Mouse (Mus musculus) lung, embryonic 15.5 days (tissue): ENCODE measurements around the gene Brox. TPM values are rescaled to one million over a fixed set of nuclear protein-coding genes. Genes with fewer than 3 reads are reported as not detected.
A peak's percentile ranks its signal among the peaks of the same experiment; 100 is the strongest.

Source experiments
- ATAC-seq: fragments of 200-750 bp; cut with Nextera tagmentation; 2 replicates; pipeline ENCODE4 v1.8.0; 2017; ENCODE audit warnings: moderate number of reproducible peaks, borderline replicate concordance; ENCODE audit not compliant: low FRiP score, low TSS enrichment; ENCODE audit errors: extremely low read depth
- H3K27ac ChIP-seq: fragments of 300-500 bp; sonication (generic); 2 replicates; pipeline ENCODE4 v1.5.1; 2015; ENCODE audit warnings: moderate library complexity, mild to moderate bottlenecking, inconsistent platforms
- H3K27me3 ChIP-seq: fragments of 300-500 bp; sonication (generic); 2 replicates; pipeline ENCODE4 v1.6.1; 2015; ENCODE audit warnings: inconsistent platforms
- H3K36me3 ChIP-seq: fragments of 300-500 bp; sonication (generic); 2 replicates; pipeline ENCODE4 v1.6.1; 2015; ENCODE audit warnings: inconsistent platforms
- H3K4me1 ChIP-seq: fragments of 300-500 bp; sonication (generic); 2 replicates; pipeline ENCODE4 v1.6.1; 2015; ENCODE audit warnings: inconsistent platforms
- H3K4me2 ChIP-seq: fragments of 300-500 bp; sonication (generic); 2 replicates; pipeline ENCODE4 v1.6.1; 2015; ENCODE audit warnings: inconsistent platforms, mild to moderate bottlenecking, moderate library complexity
- H3K4me3 ChIP-seq: fragments of 300-500 bp; sonication (generic); 2 replicates; pipeline ENCODE4 v1.5.1; 2015; ENCODE audit warnings: mild to moderate bottlenecking, inconsistent platforms
- H3K9ac ChIP-seq: fragments of 300-500 bp; sonication (generic); 2 replicates; pipeline ENCODE4 v1.6.1; 2015; ENCODE audit warnings: inconsistent platforms
- H3K9me3 ChIP-seq: fragments of 300-500 bp; sonication (generic); 2 replicates; pipeline ENCODE4 v1.6.1; 2016; ENCODE audit warnings: inconsistent platforms
- WGBS: fragments of 180-500 bp; shearing (Covaris S2); methylation state at CpG from one replicate; pipeline ENCODE4 v1.1.7; 2015; 5-methylcytosine and 5-hydroxymethylcytosine counted together
- polyA plus RNA-seq: library from polyadenylated mRNA; unstranded; fragments of >200 nt; fragmentation: Nextera tagmentation; extraction: Ambion mirVana; gene quantifications from 2 replicates; pipeline ENCODE4 v1.2.1, GENCODE M21; 2015

Gene Brox
- polyA plus RNA-seq, 1 experiment from 2014 or later: 44.5 TPM

GRCm38 (mm10) chr1:183308476-183308875 is 11.4 kb upstream of the Brox start:
- 93% methylated on average over 1 of the region's 1 CpGs for WGBS
- H3K9ac ChIP-seq: no peak overlapping the region
- H3K9me3 ChIP-seq: no peaks in the 10 kb centered on the region
- no peaks in the 10 kb centered on the region for H3K4me1 ChIP-seq
- peaks cover 11% of the 10 kb centered on the region for H3K36me3 ChIP-seq
- H3K4me3 ChIP-seq: no peak overlapping the region
- no peaks in the 10 kb centered on the region for H3K27me3 ChIP-seq
- no peak overlapping the region for H3K27ac ChIP-seq
- H3K4me2 ChIP-seq: no peak overlapping the region
- no peak for ATAC-seq

- no peak for ATAC-seq
- Histone ChIP-seq H3K36me3 (peaks cover 9% of the 10 kb centered on the region), H3K27me3 (no peaks in the 10 kb centered on the region), H3K9ac (no peak overlapping the region), H3K4me2 (no peak overlapping the region), H3K4me3 (no peak overlapping the region), H3K9me3 (no peaks in the 10 kb centered on the region), H3K4me1 (no peaks in the 10 kb centered on the region), H3K27ac (no peak overlapping the region)
- WGBS: 81% methylated on average over 3 of the region's 3 CpGs
Observed at GRCm38 (mm10) chr1:183307555-183307954, 10.5 kb upstream of the Brox start.

GRCm38 (mm10) chr1:183299161-183299560 is 2.1 kb upstream of the Brox start:
- Histone ChIP-seq H3K36me3 (no peaks in the 10 kb centered on the region), H3K4me2 (no peak overlapping the region), H3K4me3 (no peak overlapping the region), H3K4me1 (no peaks in the 10 kb centered on the region), H3K9ac (no peak overlapping the region), H3K27ac (no peak overlapping the region), H3K27me3 (no peaks in the 10 kb centered on the region), H3K9me3 (no peaks in the 10 kb centered on the region)
- ATAC-seq: no peak
- WGBS: 85% methylated on average over 6 of the region's 6 CpGs

GRCm38 (mm10) chr1:183297886-183298489 is 919 bp upstream of the Brox start:
- Histone ChIP-seq H3K4me2 (peak overlapping the region; percentile 57), H3K9ac (peak overlapping the region; percentile 44), H3K36me3 (peaks cover 9% of the 10 kb centered on the region), H3K27ac (peak overlapping the region; percentile 51), H3K9me3 (no peaks in the 10 kb centered on the region), H3K27me3 (no peaks in the 10 kb centered on the region), H3K4me1 (no peaks in the 10 kb centered on the region), H3K4me3 (peak overlapping the region; percentile 51)
- ATAC-seq: peak; percentile 24; the same call in 1 of the 2 replicates
- under 1% methylated on average over 20 of the region's 20 CpGs for WGBS

GRCm38 (mm10) chr1:183297473-183297885 is 410 bp upstream of the Brox start:
- peak overlapping the region; percentile 51 for H3K4me3 ChIP-seq
- ATAC-seq: no peak
- peak overlapping the region; percentile 51 for H3K27ac ChIP-seq
- H3K27me3 ChIP-seq: no peaks in the 10 kb centered on the region
- peaks cover 12% of the 10 kb centered on the region for H3K36me3 ChIP-seq
- no peaks in the 10 kb centered on the region for H3K4me1 ChIP-seq
- no peaks in the 10 kb centered on the region for H3K9me3 ChIP-seq
- peak overlapping the region; percentile 44 for H3K9ac ChIP-seq
- H3K4me2 ChIP-seq: peak overlapping the region; percentile 57
- WGBS: under 1% methylated on average over 30 of the region's 30 CpGs

- peak within 1 kb of the TSS; percentile 57 for H3K4me2 ChIP-seq
- H3K27ac ChIP-seq: peak within 1 kb of the TSS; percentile 80
- H3K9me3 ChIP-seq: no peaks in the 10 kb centered on the region
- WGBS: 0% methylated on average over 26 of the region's 26 CpGs
- 0 out of 2 replicates have a peak, but pooled peaks have one; percentile 3 for ATAC-seq
- no peaks in the 10 kb centered on the region for H3K27me3 ChIP-seq
- H3K36me3 ChIP-seq: peaks cover 19% of the 10 kb centered on the region
- H3K9ac ChIP-seq: peak within 1 kb of the TSS; percentile 50
- H3K4me1 ChIP-seq: no peaks in the 10 kb centered on the region
- peak within 1 kb of the TSS; percentile 51 for H3K4me3 ChIP-seq
Observed at GRCm38 (mm10) chr1:183296465-183296864, 604 bp downstream of the Brox start, which contains the start of gene Aida. Aida (plus strand) TSS chr1:183296590.

GRCm38 (mm10) chr1:183289576-183289975 is 7.5 kb downstream of the Brox start:
- H3K27ac ChIP-seq: no peak overlapping the region
- H3K27me3 ChIP-seq: no peaks in the 10 kb centered on the region
- no peak overlapping the region for H3K9ac ChIP-seq
- peaks cover 76% of the 10 kb centered on the region for H3K36me3 ChIP-seq
- H3K4me3 ChIP-seq: no peak overlapping the region
- 86% methylated on average over 4 of the region's 4 CpGs for WGBS
- H3K4me2 ChIP-seq: no peak overlapping the region
- H3K9me3 ChIP-seq: no peaks in the 10 kb centered on the region
- no peaks in the 10 kb centered on the region for H3K4me1 ChIP-seq
- ATAC-seq: no peak

GRCm38 (mm10) chr1:183288351-183288750 is 8.7 kb downstream of the Brox start:
- H3K36me3 ChIP-seq: peaks cover 79% of the 10 kb centered on the region
- H3K9me3 ChIP-seq: no peaks in the 10 kb centered on the region
- no peak overlapping the region for H3K4me2 ChIP-seq
- H3K4me3 ChIP-seq: no peak overlapping the region
- H3K27ac ChIP-seq: no peak overlapping the region
- H3K4me1 ChIP-seq: no peaks in the 10 kb centered on the region
- H3K9ac ChIP-seq: no peak overlapping the region
- no peaks in the 10 kb centered on the region for H3K27me3 ChIP-seq
- WGBS: 83% methylated on average over 3 of the region's 3 CpGs
- no peak for ATAC-seq

- no peak overlapping the region for H3K27ac ChIP-seq
- WGBS: 61% methylated on average over 5 of the region's 5 CpGs
- no peak for ATAC-seq
Observed at GRCm38 (mm10) chr1:183275763-183276162, 21.3 kb downstream of the Brox start.

GRCm38 (mm10) chr1:183274385-183274784 is 22.7 kb downstream of the Brox start:
- ATAC-seq: no peak
- H3K4me2 ChIP-seq: no peak overlapping the region
- WGBS: 53% methylated on average over 3 of the region's 3 CpGs

More at GRCm38 (mm10) chr1:183275763-183276162, 21.3 kb downstream of the Brox start:
- no peak overlapping the region for H3K9ac ChIP-seq
- H3K4me2 ChIP-seq: no peak overlapping the region
- no peak overlapping the region for H3K4me3 ChIP-seq
- H3K4me1 ChIP-seq: no peaks in the 10 kb centered on the region
- H3K36me3 ChIP-seq: peaks cover 31% of the 10 kb centered on the region
- no peaks in the 10 kb centered on the region for H3K27me3 ChIP-seq
- H3K9me3 ChIP-seq: no peaks in the 10 kb centered on the region

GRCm38 (mm10) chr1:183272867-183273818 is 23.9 kb downstream of the Brox start:
- 51% methylated on average over 10 of the region's 10 CpGs for WGBS
- Histone ChIP-seq H3K9ac (no peak overlapping the region), H3K4me2 (no peak overlapping the region), H3K36me3 (peaks cover 9% of the 10 kb centered on the region; the same call in 1 of the 2 replicates), H3K4me3 (no peak overlapping the region), H3K27me3 (no peaks in the 10 kb centered on the region), H3K4me1 (no peaks in the 10 kb centered on the region), H3K27ac (no peak overlapping the region), H3K9me3 (no peaks in the 10 kb centered on the region)
- ATAC-seq: no peak

More at GRCm38 (mm10) chr1:183274385-183274784, 22.7 kb downstream of the Brox start:
- peaks cover 21% of the 10 kb centered on the region for H3K36me3 ChIP-seq
- H3K4me1 ChIP-seq: no peaks in the 10 kb centered on the region
- no peak overlapping the region for H3K27ac ChIP-seq
- H3K9me3 ChIP-seq: no peaks in the 10 kb centered on the region
- no peak overlapping the region for H3K9ac ChIP-seq
- H3K27me3 ChIP-seq: no peaks in the 10 kb centered on the region
- H3K4me3 ChIP-seq: no peak overlapping the region

- H3K27ac ChIP-seq: no peak overlapping the region
- H3K4me3 ChIP-seq: no peak overlapping the region
- no peak overlapping the region for H3K9ac ChIP-seq
- no peak overlapping the region for H3K4me2 ChIP-seq
- 59% methylated on average over 6 of the region's 6 CpGs for WGBS
- no peaks in the 10 kb centered on the region for H3K36me3 ChIP-seq
- no peaks in the 10 kb centered on the region for H3K27me3 ChIP-seq
- no peak for ATAC-seq
- H3K9me3 ChIP-seq: no peaks in the 10 kb centered on the region
- H3K4me1 ChIP-seq: no peaks in the 10 kb centered on the region
Observed at GRCm38 (mm10) chr1:183267666-183268065, 29.4 kb downstream of the Brox start.
